Mouse (Mus musculus) cerebellum, adult 2 months (tissue): Measurements from ENCODE around the gene Pde7b.

Experiments used
- CTCF ChIP-seq: fragments of 200-500 bp; IDR thresholded peaks from 2 replicates; pipeline ENCODE4 v1.5.1; 2011; ENCODE audit warnings: low read depth, mild to moderate bottlenecking, control low read depth, low read length, moderate library complexity, borderline replicate concordance; ENCODE audit not compliant: insufficient read depth
- POLR2A ChIP-seq: fragments of 200-500 bp; IDR thresholded peaks from 2 replicates; pipeline ENCODE4 v1.6.1; 2011; ENCODE audit warnings: low read length, control low read depth, borderline replicate concordance; ENCODE audit not compliant: insufficient read depth

DNA sequence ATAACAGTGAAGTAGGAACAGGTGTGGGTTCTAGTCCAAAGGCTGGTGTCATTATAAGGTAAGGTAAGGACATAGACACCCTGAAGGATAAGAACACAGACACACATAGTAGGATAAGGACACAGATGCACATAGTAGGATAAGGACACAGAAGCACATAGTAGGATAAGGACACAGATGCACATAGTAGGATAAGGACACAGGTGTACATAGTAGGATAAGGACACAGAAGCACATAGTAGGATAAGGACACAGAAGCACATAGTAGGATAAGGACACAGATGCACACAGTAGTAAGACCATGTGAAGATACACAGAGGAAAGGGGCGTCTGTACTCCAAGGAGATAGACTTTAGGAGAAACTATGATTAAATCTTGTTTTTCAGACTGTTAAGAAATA is 5.2 kb upstream of the Pde7b start:
- TF ChIP-seq CTCF (no peak), POLR2A (no peak)
